Mouse (Mus musculus): ENCODE results near the gene Rhobtb1.

The Rhobtb1 gene

GRCm38 (mm10) chr10:69207481-69207880 lies 56.2 kb downstream of the Rhobtb1 start:
- no peak for TF ChIP-seq NANOG (IDR thresholded peaks at IDR 0.05; ENCODE audit: borderline replicate concordance, low read length)
- no peak for TF ChIP-seq POU5F1 (IDR thresholded peaks at IDR 0.05; ENCODE audit: borderline replicate concordance, low read length)
- TF ChIP-seq CTCF (conservative IDR thresholded peaks at IDR 0.05; ENCODE audit: low read length): no peak
- H3K4me3 ChIP-seq (replicated peaks; ENCODE audit: low read length): no peak overlapping the region
- H3K9me3 ChIP-seq (ENCODE audit: low read length): peaks cover 14% of the 10 kb centered on the region
- peaks cover 25% of the 10 kb centered on the region for H3K4me1 ChIP-seq (replicated peaks; ENCODE audit: low read depth, low read length)
- H3K27me3 ChIP-seq (ENCODE audit: insufficient read depth, low read length): peaks cover 19% of the 10 kb centered on the region
- H3K36me3 ChIP-seq (ENCODE audit: insufficient read depth, low read length): no peaks in the 10 kb centered on the region

- Histone ChIP-seq H3K9me3 (ENCODE audit: low read length) (peaks cover 14% of the 10 kb centered on the region), H3K4me1 (replicated peaks; ENCODE audit: low read depth, low read length) (peaks cover 27% of the 10 kb centered on the region), H3K4me3 (replicated peaks; ENCODE audit: low read length) (no peak overlapping the region), H3K36me3 (ENCODE audit: insufficient read depth, low read length) (no peaks in the 10 kb centered on the region), H3K27me3 (ENCODE audit: insufficient read depth, low read length) (peaks cover 25% of the 10 kb centered on the region)
- TF ChIP-seq CTCF (conservative IDR thresholded peaks at IDR 0.05; ENCODE audit: low read length) (no peak), POU5F1 (IDR thresholded peaks at IDR 0.05; ENCODE audit: borderline replicate concordance, low read length) (no peak), NANOG (IDR thresholded peaks at IDR 0.05; ENCODE audit: borderline replicate concordance, low read length) (no peak)
These were observed 56.9 kb downstream of the Rhobtb1 start for GRCm38 (mm10) chr10:69207981-69208630.

- Histone ChIP-seq H3K4me1 (replicated peaks; ENCODE audit: low read depth, low read length) (peaks cover 32% of the 10 kb centered on the region), H3K4me3 (replicated peaks; ENCODE audit: low read length) (no peak overlapping the region), H3K9me3 (ENCODE audit: low read length) (peaks cover 10% of the 10 kb centered on the region), H3K36me3 (ENCODE audit: insufficient read depth, low read length) (no peaks in the 10 kb centered on the region), H3K27me3 (ENCODE audit: insufficient read depth, low read length) (peaks cover 31% of the 10 kb centered on the region)
- TF ChIP-seq POU5F1 (IDR thresholded peaks at IDR 0.05; ENCODE audit: borderline replicate concordance, low read length): no peak
- TF ChIP-seq CTCF (conservative IDR thresholded peaks at IDR 0.05; ENCODE audit: low read length): peak; percentile 34
These were observed 57.5 kb downstream of the Rhobtb1 start for GRCm38 (mm10) chr10:69208705-69209104.

- Histone ChIP-seq H3K36me3 (ENCODE audit: insufficient read depth, low read length) (no peaks in the 10 kb centered on the region), H3K27me3 (ENCODE audit: insufficient read depth, low read length) (peaks cover 44% of the 10 kb centered on the region), H3K9me3 (ENCODE audit: low read length) (peaks cover 10% of the 10 kb centered on the region)
These were observed 58.8 kb downstream of the Rhobtb1 start for GRCm38 (mm10) chr10:69210006-69210405.

GRCm38 (mm10) chr10:69210659-69211058 lies 59.4 kb downstream of the Rhobtb1 start:
- Histone ChIP-seq H3K36me3 (ENCODE audit: insufficient read depth, low read length) (no peaks in the 10 kb centered on the region), H3K9me3 (ENCODE audit: low read length) (peaks cover 10% of the 10 kb centered on the region), H3K4me3 (replicated peaks; ENCODE audit: low read length) (no peak overlapping the region), H3K27me3 (ENCODE audit: insufficient read depth, low read length) (peaks cover 50% of the 10 kb centered on the region), H3K4me1 (replicated peaks; ENCODE audit: low read depth, low read length) (peaks cover 36% of the 10 kb centered on the region)
- TF ChIP-seq CTCF (conservative IDR thresholded peaks at IDR 0.05; ENCODE audit: low read length) (no peak), NANOG (IDR thresholded peaks at IDR 0.05; ENCODE audit: borderline replicate concordance, low read length) (no peak), POU5F1 (IDR thresholded peaks at IDR 0.05; ENCODE audit: borderline replicate concordance, low read length) (no peak)

More at GRCm38 (mm10) chr10:69210006-69210405, 58.8 kb downstream of the Rhobtb1 start:
- Histone ChIP-seq H3K4me1 (replicated peaks; ENCODE audit: low read depth, low read length) (peaks cover 36% of the 10 kb centered on the region), H3K4me3 (replicated peaks; ENCODE audit: low read length) (no peak overlapping the region)
- no peak for TF ChIP-seq NANOG (IDR thresholded peaks at IDR 0.05; ENCODE audit: borderline replicate concordance, low read length)
- TF ChIP-seq POU5F1 (IDR thresholded peaks at IDR 0.05; ENCODE audit: borderline replicate concordance, low read length): no peak
- no peak for TF ChIP-seq CTCF (conservative IDR thresholded peaks at IDR 0.05; ENCODE audit: low read length)

GRCm38 (mm10) chr10:69211560-69211959 lies 60.3 kb downstream of the Rhobtb1 start:
- H3K27me3 ChIP-seq (ENCODE audit: insufficient read depth, low read length): peaks cover 54% of the 10 kb centered on the region
- peaks cover 36% of the 10 kb centered on the region for H3K4me1 ChIP-seq (replicated peaks; ENCODE audit: low read depth, low read length)
- TF ChIP-seq NANOG (IDR thresholded peaks at IDR 0.05; ENCODE audit: borderline replicate concordance, low read length) (no peak), CTCF (conservative IDR thresholded peaks at IDR 0.05; ENCODE audit: low read length) (no peak), POU5F1 (IDR thresholded peaks at IDR 0.05; ENCODE audit: borderline replicate concordance, low read length) (no peak)
- H3K36me3 ChIP-seq (ENCODE audit: insufficient read depth, low read length): no peaks in the 10 kb centered on the region
- H3K4me3 ChIP-seq (replicated peaks; ENCODE audit: low read length): peak overlapping the region; percentile 35; the same call in 1 of the 2 replicates
- H3K9me3 ChIP-seq (ENCODE audit: low read length): peaks cover 10% of the 10 kb centered on the region

GRCm38 (mm10) chr10:69211976-69212375 lies 60.7 kb downstream of the Rhobtb1 start:
- TF ChIP-seq CTCF (conservative IDR thresholded peaks at IDR 0.05; ENCODE audit: low read length): no peak
- no peak for TF ChIP-seq NANOG (IDR thresholded peaks at IDR 0.05; ENCODE audit: borderline replicate concordance, low read length)
- no peak for TF ChIP-seq POU5F1 (IDR thresholded peaks at IDR 0.05; ENCODE audit: borderline replicate concordance, low read length)
- Histone ChIP-seq H3K27me3 (ENCODE audit: insufficient read depth, low read length) (peaks cover 54% of the 10 kb centered on the region), H3K36me3 (ENCODE audit: insufficient read depth, low read length) (no peaks in the 10 kb centered on the region), H3K4me3 (replicated peaks; ENCODE audit: low read length) (peak overlapping the region; percentile 35), H3K4me1 (replicated peaks; ENCODE audit: low read depth, low read length) (peaks cover 36% of the 10 kb centered on the region), H3K9me3 (ENCODE audit: low read length) (peaks cover 10% of the 10 kb centered on the region)

- Histone ChIP-seq H3K4me3 (replicated peaks; ENCODE audit: low read length) (peak within 1 kb of the TSS; percentile 81), H3K9me3 (ENCODE audit: low read length) (peaks cover 10% of the 10 kb centered on the region), H3K36me3 (ENCODE audit: insufficient read depth, low read length) (no peaks in the 10 kb centered on the region), H3K27me3 (ENCODE audit: insufficient read depth, low read length) (peaks cover 59% of the 10 kb centered on the region), H3K4me1 (replicated peaks; ENCODE audit: low read depth, low read length) (peaks cover 36% of the 10 kb centered on the region)
- no peak for TF ChIP-seq NANOG (IDR thresholded peaks at IDR 0.05; ENCODE audit: borderline replicate concordance, low read length)
- no peak for TF ChIP-seq CTCF (conservative IDR thresholded peaks at IDR 0.05; ENCODE audit: low read length)
- TF ChIP-seq POU5F1 (IDR thresholded peaks at IDR 0.05; ENCODE audit: borderline replicate concordance, low read length): no peak
These were observed 61.6 kb downstream of the Rhobtb1 start, which contains the start of gene A930033H14Rik for GRCm38 (mm10) chr10:69212542-69213440. TSS of gene A930033H14Rik (minus strand) at chr10:69213098.
